Mouse (Mus musculus): ENCODE results near the gene Adam15. TPM values are rescaled to one million over a fixed set of nuclear protein-coding genes. Genes with fewer than 3 reads are reported as not detected.

Adam15 gene
- polyA plus RNA-seq, 1 experiment from 2014 or later: 108 TPM

DNA sequence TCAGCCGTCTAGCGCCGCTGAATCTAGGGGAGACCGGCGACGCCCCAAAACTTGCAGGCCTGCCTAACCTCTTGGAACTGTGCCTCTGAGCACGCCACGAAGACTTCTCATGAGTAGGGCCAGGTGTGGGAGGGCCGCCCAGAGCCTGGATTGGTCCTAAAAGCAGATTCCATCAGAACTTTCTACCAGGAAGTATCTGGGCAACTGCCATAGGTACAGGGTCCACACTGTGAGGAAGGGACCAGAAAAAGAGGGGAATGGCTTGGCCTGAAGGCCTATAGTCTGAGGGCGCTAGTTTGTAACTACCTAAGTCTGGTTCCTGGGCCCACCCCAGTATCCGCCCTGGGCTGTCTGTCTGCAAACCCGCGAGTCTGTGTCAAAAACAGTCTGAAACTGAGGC is 18.2 kb downstream of the Adam15 start:
- Histone ChIP-seq H3K27me3 (ENCODE audit: insufficient read depth, low read length) (0 out of 2 replicates have a peak, but pooled peaks cover 3% of the 10 kb centered on the region), H3K9ac (replicated peaks; ENCODE audit: low read length) (no peak overlapping the region), H3K36me3 (ENCODE audit: insufficient read depth, low read length) (peaks cover 24% of the 10 kb centered on the region), H3K4me3 (ENCODE audit: low read length) (no peak overlapping the region), H3K9me3 (ENCODE audit: low read length) (no peaks in the 10 kb centered on the region), H3K27ac (ENCODE audit: low read length) (no peak overlapping the region), H3K4me2 (replicated peaks; ENCODE audit: low read depth, low read length) (no peak overlapping the region), H3K4me1 (ENCODE audit: insufficient read depth, low read length) (peaks cover 49% of the 10 kb centered on the region)
- WGBS: 70% methylated on average over 13 of the region's 13 CpGs
- no peak for ATAC-seq (ENCODE audit: low FRiP score, low TSS enrichment)

DNA sequence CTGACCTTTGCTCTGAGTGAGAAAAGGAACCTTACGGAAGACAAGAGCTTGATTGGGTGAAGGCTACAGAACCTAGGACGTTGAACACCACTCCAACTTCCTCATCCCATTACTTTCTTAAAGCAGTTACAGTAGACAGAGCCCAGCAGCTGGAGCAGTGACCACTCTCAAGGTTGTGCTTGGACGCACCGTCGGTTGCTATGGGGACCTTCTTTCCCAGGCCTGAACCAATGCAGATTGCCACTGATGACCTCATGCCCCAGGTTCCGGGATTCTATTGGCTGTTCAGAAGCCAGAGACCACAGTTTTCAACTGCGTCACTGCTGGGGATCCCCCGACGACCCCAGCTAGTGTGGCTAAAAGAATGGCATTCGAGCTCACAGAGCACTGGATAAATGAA is 18.8 kb downstream of the Adam15 start:
- H3K9ac ChIP-seq (replicated peaks; ENCODE audit: low read length): no peak overlapping the region
- peaks cover 43% of the 10 kb centered on the region for H3K4me1 ChIP-seq (ENCODE audit: insufficient read depth, low read length)
- 0 out of 2 replicates have a peak, but pooled peaks cover 3% of the 10 kb centered on the region for H3K27me3 ChIP-seq (ENCODE audit: insufficient read depth, low read length)
- no peak overlapping the region for H3K27ac ChIP-seq (ENCODE audit: low read length)
- H3K36me3 ChIP-seq (ENCODE audit: insufficient read depth, low read length): peaks cover 24% of the 10 kb centered on the region
- H3K9me3 ChIP-seq (ENCODE audit: low read length): no peaks in the 10 kb centered on the region
- H3K4me2 ChIP-seq (replicated peaks; ENCODE audit: low read depth, low read length): no peak overlapping the region
- 23% methylated on average over 10 of the region's 10 CpGs for whole genome bisulfite sequencing
- ATAC-seq (ENCODE audit: low FRiP score, low TSS enrichment): peak; percentile 33; the same call in 1 of the 2 replicates
- no peak overlapping the region for H3K4me3 ChIP-seq (ENCODE audit: low read length)

DNA sequence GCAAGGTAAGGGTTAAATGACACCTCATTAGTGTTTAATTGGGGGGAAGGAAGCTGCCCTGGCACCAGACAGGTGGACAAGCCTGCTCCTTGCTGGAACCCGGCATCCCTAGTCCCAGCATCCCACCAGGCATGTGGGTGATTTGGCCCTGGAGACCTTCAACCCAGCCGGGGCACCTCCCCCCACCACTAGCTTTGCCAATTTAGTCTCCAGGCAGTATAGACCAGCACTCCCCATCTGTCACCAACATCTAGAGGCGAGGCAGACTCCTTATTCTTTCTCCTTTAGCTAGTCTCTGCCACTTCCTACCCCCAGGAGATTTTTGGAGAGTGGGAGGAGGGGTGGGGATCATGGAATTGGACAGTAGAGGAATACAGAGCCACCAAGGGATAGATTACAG is 19.4 kb downstream of the Adam15 start:
- Histone ChIP-seq H3K4me1 (ENCODE audit: insufficient read depth, low read length) (peaks cover 38% of the 10 kb centered on the region), H3K27ac (ENCODE audit: low read length) (no peak overlapping the region), H3K9ac (replicated peaks; ENCODE audit: low read length) (no peak overlapping the region), H3K4me2 (replicated peaks; ENCODE audit: low read depth, low read length) (no peak overlapping the region), H3K4me3 (ENCODE audit: low read length) (no peak overlapping the region), H3K9me3 (ENCODE audit: low read length) (no peaks in the 10 kb centered on the region), H3K27me3 (ENCODE audit: insufficient read depth, low read length) (0 out of 2 replicates have a peak, but pooled peaks cover 3% of the 10 kb centered on the region), H3K36me3 (ENCODE audit: insufficient read depth, low read length) (peaks cover 24% of the 10 kb centered on the region)
- no peak for ATAC-seq (ENCODE audit: low FRiP score, low TSS enrichment)
- WGBS: 52% methylated on average over 3 of the region's 3 CpGs

DNA sequence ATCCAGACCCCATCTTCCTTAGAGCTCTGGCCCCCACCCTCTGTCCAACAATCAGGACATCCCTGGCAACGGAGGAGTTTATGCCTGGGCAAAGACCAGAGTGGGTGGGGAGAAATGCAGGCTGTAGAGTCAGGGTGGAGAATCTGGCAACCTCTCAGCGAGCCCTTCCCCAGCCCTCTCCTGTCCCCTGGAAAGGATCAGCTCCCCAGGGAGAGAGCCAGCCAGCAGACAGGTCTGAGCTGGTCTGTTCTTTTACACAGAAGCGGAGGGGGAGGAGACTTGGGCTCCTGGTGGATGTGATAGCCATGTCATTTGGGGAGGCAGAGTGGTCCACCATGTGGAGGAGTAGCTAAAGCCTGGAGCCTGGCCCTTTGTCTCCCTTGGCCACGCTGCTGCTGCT is 21.2 kb downstream of the Adam15 start:
- Histone ChIP-seq H3K36me3 (ENCODE audit: insufficient read depth, low read length) (peaks cover 9% of the 10 kb centered on the region), H3K9me3 (ENCODE audit: low read length) (no peaks in the 10 kb centered on the region), H3K4me1 (ENCODE audit: insufficient read depth, low read length) (peaks cover 38% of the 10 kb centered on the region), H3K4me3 (ENCODE audit: low read length) (no peak overlapping the region), H3K27me3 (ENCODE audit: insufficient read depth, low read length) (0 out of 2 replicates have a peak, but pooled peaks cover 3% of the 10 kb centered on the region), H3K27ac (ENCODE audit: low read length) (no peak overlapping the region), H3K4me2 (replicated peaks; ENCODE audit: low read depth, low read length) (no peak overlapping the region), H3K9ac (replicated peaks; ENCODE audit: low read length) (no peak overlapping the region)
- ATAC-seq (ENCODE audit: low FRiP score, low TSS enrichment): no peak
- whole genome bisulfite sequencing: 16% methylated on average over 4 of the region's 4 CpGs

DNA sequence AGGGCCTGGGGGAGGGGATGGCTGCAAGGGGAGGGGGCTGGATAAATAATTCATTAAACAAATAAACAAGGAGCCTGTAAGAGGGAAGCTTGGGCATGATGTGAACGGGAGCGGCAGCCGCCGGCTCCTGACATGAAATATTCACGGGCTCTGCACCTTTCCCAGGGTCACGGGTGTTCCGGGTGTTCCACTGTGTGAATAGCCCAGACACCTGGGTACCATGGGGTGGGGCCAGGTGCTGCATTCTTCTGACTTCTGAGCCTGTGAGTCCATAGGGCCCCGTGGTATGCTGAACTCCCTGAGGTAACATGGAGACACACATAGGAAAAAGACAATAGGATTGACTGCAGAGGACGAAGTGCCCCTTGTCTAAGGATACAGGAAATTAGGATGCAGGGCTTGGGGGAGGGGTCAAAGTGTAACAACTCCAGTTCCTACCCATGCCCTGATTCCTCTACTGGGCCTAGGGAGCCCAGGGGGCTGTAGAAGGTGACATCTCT is 22.4 kb downstream of the Adam15 start:
- Histone ChIP-seq H3K4me2 (replicated peaks; ENCODE audit: low read depth, low read length) (no peak overlapping the region), H3K27me3 (ENCODE audit: insufficient read depth, low read length) (0 out of 2 replicates have a peak, but pooled peaks cover 3% of the 10 kb centered on the region)
- WGBS: 20% methylated on average over 9 of the region's 9 CpGs

DNA sequence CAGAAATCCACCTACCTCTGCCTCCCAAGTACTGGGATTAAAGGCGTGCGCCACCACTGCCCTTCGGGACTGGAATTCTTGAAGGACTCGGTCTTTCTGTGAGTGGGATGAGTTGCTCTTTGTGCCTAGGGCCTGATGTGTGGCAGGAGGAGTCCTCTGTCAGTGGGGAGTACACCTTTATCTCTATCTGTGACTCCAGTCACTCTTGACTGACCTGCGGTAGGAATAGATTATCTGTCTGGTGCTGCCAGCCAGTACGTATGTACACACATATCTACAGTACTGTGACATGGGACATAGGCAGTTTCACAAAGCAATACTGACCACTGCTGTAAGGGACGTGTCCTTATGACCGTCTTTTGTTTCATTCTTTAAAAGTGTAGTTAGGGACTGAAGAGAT is 23.9 kb downstream of the Adam15 start:
- Histone ChIP-seq H3K4me2 (replicated peaks; ENCODE audit: low read depth, low read length) (no peak overlapping the region), H3K9me3 (ENCODE audit: low read length) (no peaks in the 10 kb centered on the region), H3K4me3 (ENCODE audit: low read length) (no peak overlapping the region), H3K4me1 (ENCODE audit: insufficient read depth, low read length) (peaks cover 35% of the 10 kb centered on the region), H3K27ac (ENCODE audit: low read length) (no peak overlapping the region), H3K36me3 (ENCODE audit: insufficient read depth, low read length) (no peaks in the 10 kb centered on the region), H3K27me3 (ENCODE audit: insufficient read depth, low read length) (peaks cover 3% of the 10 kb centered on the region), H3K9ac (replicated peaks; ENCODE audit: low read length) (no peak overlapping the region)
- ATAC-seq (ENCODE audit: low FRiP score, low TSS enrichment): no peak
- 96% methylated on average over 8 of the region's 8 CpGs for WGBS

More for the DNA sequence above, 22.4 kb downstream of the Adam15 start:
- Histone ChIP-seq H3K9ac (replicated peaks; ENCODE audit: low read length) (no peak overlapping the region), H3K4me1 (ENCODE audit: insufficient read depth, low read length) (peaks cover 33% of the 10 kb centered on the region), H3K4me3 (ENCODE audit: low read length) (no peak overlapping the region), H3K9me3 (ENCODE audit: low read length) (no peaks in the 10 kb centered on the region), H3K27ac (ENCODE audit: low read length) (no peak overlapping the region), H3K36me3 (ENCODE audit: insufficient read depth, low read length) (no peaks in the 10 kb centered on the region)
- ATAC-seq (ENCODE audit: low FRiP score, low TSS enrichment): no peak

DNA sequence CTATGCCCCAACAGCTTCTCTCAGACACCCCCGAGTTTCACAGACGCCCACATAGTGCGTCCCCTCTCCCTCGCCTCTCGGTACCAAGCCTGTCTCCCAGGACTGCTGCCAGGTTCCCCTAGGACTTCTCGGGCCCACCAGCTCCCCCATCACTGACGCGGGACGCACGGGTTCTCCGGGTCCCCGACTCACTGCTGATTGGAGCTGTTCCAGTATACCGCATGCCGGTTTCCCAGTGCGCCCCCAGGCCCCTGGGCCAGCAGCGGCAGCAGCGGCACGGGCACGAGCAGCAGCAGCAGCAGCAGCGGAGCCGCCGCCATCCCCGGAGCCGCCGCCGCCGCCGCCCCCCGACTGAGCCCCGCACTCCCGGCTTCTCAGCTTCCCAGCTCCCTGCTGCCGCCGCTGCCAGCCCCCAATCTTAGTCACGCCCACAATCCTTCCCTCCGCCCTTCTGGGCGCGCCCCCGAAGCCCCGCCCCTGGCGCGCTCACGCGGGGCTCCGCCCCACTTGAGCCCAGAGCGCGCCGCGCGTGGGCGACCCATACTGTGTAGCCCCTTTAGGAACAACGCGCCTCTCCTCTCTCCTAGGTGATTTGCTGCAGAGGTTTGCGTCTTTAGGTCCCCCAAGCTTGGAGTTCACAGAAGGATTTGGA is 27.2 kb downstream of the Adam15 start, which contains the start of gene Efna3:
Efna3 (minus strand) TSS at position 452 of the 652 bp plus-strand sequence.
- H3K4me1 ChIP-seq (ENCODE audit: insufficient read depth, low read length): peaks cover 46% of the 10 kb centered on the region
- peak; percentile 24; the same call in 1 of the 2 replicates for ATAC-seq (ENCODE audit: low FRiP score, low TSS enrichment)
- H3K9me3 ChIP-seq (ENCODE audit: low read length): no peaks in the 10 kb centered on the region
- under 1% methylated on average over 46 of the region's 53 CpGs for WGBS
- H3K27ac ChIP-seq (ENCODE audit: low read length): no peak within 1 kb of the TSS
- H3K4me3 ChIP-seq (ENCODE audit: low read length): peak within 1 kb of the TSS; percentile 63
- H3K4me2 ChIP-seq (replicated peaks; ENCODE audit: low read depth, low read length): peak within 1 kb of the TSS; percentile 79
- H3K36me3 ChIP-seq (ENCODE audit: insufficient read depth, low read length): no peaks in the 10 kb centered on the region
- peak within 1 kb of the TSS; percentile 68 for H3K9ac ChIP-seq (replicated peaks; ENCODE audit: low read length)
- H3K27me3 ChIP-seq (ENCODE audit: insufficient read depth, low read length): peaks cover 20% of the 10 kb centered on the region

DNA sequence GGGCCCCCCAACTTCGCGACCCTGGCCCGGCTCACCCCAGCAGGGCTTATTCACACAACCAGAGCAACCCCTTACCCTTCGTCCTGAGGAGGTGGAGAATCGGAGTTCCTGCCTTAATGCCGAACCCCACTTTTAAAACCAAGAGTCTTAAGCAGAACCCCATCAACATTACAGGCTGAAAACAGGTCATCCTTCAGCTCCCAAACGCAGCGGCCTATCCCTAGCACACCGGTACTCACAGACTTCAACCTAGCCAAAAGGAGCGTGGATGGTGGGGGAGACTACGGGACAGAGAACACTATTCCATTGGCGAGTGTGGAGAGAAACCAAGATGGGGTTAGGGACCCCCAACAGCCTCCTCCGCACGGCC is 27.7 kb downstream of the Adam15 start:
- no peak for ATAC-seq (ENCODE audit: low FRiP score, low TSS enrichment)
- WGBS: under 1% methylated on average over 14 of the region's 14 CpGs
- H3K27ac ChIP-seq (ENCODE audit: low read length): no peak overlapping the region

DNA sequence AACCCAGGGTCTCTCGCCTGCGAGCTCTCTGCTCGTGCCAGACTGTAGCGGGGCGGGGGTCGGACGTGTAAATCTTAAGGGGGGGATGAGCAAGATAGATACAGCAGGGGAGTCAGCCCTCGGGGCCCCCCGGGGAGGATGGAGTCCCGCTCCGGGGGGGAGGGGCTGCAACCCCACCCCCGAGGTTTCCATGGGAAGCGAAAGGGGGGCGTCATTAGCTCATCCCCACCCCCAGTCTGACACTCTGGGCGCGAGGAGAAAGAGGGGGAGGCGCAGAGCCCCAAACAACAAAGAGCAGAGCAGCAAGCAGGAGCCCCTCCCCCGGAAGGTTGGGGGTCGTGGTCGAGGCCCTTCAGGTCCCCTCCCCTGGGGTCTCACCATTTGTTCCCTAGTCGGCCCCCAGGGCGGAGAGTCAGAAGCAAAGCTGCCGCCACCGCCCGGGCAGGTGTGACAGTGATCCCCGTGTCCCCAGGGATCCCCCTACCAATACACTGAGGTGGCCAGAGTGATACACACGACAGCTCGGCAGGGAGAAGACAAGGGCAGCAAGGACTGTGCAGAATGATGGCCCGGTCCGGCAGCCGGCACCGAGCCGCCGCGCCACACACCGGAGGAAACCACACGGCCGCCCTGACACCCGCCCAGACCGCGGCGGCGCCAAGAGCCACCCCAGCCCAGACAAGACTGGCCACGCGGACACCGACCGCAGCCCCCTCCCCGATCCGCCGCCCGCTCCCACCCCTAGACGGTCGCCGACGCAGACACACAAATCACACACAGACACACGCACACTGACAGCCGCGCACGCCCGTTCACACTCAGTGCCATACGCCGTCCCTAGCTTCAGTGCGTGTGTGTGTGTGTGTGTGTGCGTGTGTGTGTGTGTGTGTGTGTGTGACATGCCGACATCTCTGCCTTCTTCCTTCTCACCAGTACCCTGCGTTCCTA is 28.3 kb downstream of the Adam15 start:
- no peak overlapping the region for H3K27ac ChIP-seq (ENCODE audit: low read length)
- peak overlapping the region; percentile 68 for H3K9ac ChIP-seq (replicated peaks; ENCODE audit: low read length)
- H3K36me3 ChIP-seq (ENCODE audit: insufficient read depth, low read length): no peaks in the 10 kb centered on the region
- peak overlapping the region; percentile 79 for H3K4me2 ChIP-seq (replicated peaks; ENCODE audit: low read depth, low read length)
- H3K4me1 ChIP-seq (ENCODE audit: insufficient read depth, low read length): peaks cover 40% of the 10 kb centered on the region
- WGBS: under 1% methylated on average over 53 of the region's 66 CpGs
- peaks cover 20% of the 10 kb centered on the region for H3K27me3 ChIP-seq (ENCODE audit: insufficient read depth, low read length)
- H3K4me3 ChIP-seq (ENCODE audit: low read length): peak overlapping the region; percentile 63
- ATAC-seq (ENCODE audit: low FRiP score, low TSS enrichment): peak; percentile 11; the same call in 1 of the 2 replicates
- H3K9me3 ChIP-seq (ENCODE audit: low read length): no peaks in the 10 kb centered on the region

More for the DNA sequence above, 27.7 kb downstream of the Adam15 start:
- Histone ChIP-seq H3K4me3 (ENCODE audit: low read length) (peak overlapping the region; percentile 63), H3K4me2 (replicated peaks; ENCODE audit: low read depth, low read length) (peak overlapping the region; percentile 79), H3K9me3 (ENCODE audit: low read length) (no peaks in the 10 kb centered on the region), H3K27me3 (ENCODE audit: insufficient read depth, low read length) (peaks cover 20% of the 10 kb centered on the region), H3K36me3 (ENCODE audit: insufficient read depth, low read length) (no peaks in the 10 kb centered on the region), H3K4me1 (ENCODE audit: insufficient read depth, low read length) (peaks cover 40% of the 10 kb centered on the region), H3K9ac (replicated peaks; ENCODE audit: low read length) (peak overlapping the region; percentile 68)
